Mouse (Mus musculus): ENCODE measurements at regions not wholly inside any gene's neighbourhood (a gene's known extent, or its start where the extent isn't known, plus 50 kb on each side); places are given as distances from the start of the nearest gene placed in this dataset.

GRCm38 (mm10) chr12:15137039-15137438 lies 679.7 kb downstream of the Trib2 start:
- TF ChIP-seq EP300 (IDR thresholded peaks at IDR 0.05; ENCODE audit: low read depth): no peak
- no peak for TF ChIP-seq CTCF (IDR thresholded peaks at IDR 0.05; ENCODE audit: low read depth)
